Mouse (Mus musculus): ENCODE data around the gene Milr1.

DNA sequence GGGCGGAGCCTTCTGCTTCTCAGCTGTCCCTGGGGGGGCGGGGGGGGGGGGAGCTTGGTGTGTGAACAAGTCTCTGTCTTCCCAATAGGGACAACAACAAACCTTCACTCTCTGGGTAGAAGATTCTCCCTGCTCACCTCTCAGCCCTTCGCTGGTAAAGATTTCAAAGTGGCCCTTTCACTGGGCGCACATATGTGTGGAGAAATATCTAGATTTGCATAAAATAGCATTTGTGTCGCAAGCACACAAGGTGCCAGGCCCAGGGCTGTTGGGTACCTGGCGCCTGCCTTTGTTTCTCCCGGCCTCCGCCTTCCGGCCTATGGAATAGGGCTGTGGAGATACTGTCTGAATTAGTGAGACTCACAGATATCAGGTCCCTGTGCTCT lies 11.8 kb downstream of the Milr1 start:
- TF ChIP-seq CTCF (conservative IDR thresholded peaks at IDR 0.05; ENCODE audit: insufficient read depth, insufficient read length, low read depth, low read length) (no peak), POLR2A (IDR thresholded peaks at IDR 0.05; ENCODE audit: low read depth, low read length) (no peak)

Data from kidney, adult 2 months (tissue).